Mouse (Mus musculus) skeletal muscle tissue, adult 2 months (tissue): ENCODE measurements around the gene Nol10.
A peak's percentile ranks its signal among the peaks of the same experiment; 100 is the strongest.

Experiments used
- DNase-seq: peaks from one replicate; pipeline ENCODE4 v3.0.0-alpha.2; 2012; ENCODE audit warnings: low read depth, low spot score

Nol10 gene

DNA sequence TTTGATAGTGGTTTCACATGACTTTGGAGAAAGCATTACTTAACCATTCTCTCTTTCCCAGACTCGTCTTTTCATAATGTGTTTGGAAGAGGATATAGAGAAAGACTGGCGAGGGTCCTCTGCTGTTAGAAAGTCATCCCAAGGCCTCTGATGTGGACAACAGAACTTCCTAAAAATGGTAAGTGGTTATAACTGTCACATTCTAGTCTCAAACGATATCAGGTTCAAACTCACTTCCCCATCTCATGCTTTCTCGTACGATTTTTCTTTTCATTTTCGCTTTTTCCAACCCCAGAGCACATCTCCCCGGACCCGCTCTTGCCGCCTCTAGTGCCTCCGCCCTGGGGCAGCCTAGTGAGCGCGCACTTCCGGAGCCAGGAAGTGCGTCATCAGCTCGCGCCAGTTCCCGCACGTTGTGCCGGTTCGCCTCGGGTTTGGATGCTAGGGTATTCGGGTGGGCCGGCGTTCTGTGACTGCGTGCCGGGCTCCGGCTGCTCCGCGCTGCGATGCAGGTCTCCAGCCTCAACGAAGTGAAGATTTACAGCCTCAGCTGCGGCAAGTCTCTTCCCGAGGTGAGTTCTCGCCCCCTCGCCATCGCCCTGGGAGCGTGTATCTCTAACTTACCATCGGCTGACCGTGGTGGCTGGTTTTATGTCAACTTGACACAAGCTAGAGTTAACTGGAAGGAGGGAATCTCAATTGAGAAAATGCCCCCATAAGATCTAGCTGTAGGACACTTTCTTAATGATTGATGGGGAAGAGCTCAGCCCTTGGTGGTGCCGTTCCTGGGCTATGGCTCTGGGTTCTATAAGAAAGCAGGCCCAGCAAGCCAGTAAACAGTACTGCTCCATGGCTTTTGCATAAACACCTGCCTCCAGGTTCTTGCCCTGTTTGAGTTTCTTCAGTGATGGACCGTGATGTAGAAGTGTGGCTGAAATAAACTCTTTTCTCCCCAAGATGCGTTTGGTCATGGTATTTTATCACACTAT lies at the start of gene Nol10:
Gene Nol10, plus strand, starts transcription at position 411 of the 989 bp plus-strand sequence.
- peak; percentile 88 for DNase-seq

DNA sequence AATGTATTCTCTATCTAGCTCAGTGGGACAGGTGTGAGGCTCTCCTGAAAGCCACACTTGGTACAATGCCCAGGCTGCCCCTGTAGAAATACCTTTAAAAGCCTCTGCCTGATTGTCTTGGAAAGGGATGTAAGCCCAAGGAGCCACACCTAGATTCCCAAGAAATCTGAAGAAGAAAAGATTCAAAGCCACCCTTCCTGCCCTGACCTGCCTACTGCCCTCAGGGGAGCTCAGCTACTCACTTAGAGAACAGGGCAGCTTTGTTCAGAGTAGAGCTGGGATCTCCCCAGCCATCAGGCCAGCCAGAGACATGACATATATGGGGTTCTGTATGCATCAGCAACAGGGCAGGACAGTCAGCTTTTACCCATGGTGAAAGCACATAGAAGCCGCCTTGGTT lies 48.4 kb upstream of the Nol10 start:
- no peak for DNase-seq

DNA sequence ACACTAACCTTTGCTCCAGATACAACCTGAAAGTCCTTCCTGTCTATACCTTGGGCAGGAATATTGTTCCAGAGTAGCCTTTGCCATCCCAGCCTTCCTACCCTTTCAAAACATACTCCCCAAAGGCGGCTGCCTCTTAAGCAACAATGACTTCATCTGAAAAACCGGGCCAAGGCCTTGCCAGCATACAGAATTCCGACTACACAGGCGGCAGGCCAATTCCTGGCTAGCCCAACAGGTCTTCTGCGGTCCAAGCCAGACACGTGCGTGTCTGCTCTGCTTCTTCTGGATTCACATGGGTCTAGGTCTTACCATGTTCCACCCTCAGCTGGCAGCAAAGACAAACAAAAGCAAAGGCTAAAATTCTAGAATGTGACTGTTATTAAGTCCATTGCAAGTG lies 42.8 kb upstream of the Nol10 start:
- peak; percentile 16 for DNase-seq

DNA sequence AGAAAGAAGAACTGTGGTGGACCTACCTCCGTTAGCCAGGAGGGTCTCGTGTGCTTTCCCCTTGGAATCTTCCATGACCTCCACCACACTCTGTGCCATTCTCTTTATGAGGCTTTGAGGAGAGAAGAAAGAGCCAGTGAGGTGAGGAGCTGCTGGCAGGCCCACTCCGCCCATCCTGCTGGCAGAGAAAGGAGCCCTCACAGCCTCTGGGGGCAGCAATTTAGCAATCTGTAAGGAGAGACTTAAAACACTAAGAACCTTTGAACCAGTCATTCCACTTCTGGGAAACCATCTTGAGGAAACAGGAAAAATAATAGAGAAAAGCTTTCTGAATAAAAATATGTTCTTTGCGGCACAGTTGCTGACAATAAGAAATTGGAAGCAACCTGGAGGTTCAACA lies 40.0 kb upstream of the Nol10 start:
- no peak for DNase-seq

DNA sequence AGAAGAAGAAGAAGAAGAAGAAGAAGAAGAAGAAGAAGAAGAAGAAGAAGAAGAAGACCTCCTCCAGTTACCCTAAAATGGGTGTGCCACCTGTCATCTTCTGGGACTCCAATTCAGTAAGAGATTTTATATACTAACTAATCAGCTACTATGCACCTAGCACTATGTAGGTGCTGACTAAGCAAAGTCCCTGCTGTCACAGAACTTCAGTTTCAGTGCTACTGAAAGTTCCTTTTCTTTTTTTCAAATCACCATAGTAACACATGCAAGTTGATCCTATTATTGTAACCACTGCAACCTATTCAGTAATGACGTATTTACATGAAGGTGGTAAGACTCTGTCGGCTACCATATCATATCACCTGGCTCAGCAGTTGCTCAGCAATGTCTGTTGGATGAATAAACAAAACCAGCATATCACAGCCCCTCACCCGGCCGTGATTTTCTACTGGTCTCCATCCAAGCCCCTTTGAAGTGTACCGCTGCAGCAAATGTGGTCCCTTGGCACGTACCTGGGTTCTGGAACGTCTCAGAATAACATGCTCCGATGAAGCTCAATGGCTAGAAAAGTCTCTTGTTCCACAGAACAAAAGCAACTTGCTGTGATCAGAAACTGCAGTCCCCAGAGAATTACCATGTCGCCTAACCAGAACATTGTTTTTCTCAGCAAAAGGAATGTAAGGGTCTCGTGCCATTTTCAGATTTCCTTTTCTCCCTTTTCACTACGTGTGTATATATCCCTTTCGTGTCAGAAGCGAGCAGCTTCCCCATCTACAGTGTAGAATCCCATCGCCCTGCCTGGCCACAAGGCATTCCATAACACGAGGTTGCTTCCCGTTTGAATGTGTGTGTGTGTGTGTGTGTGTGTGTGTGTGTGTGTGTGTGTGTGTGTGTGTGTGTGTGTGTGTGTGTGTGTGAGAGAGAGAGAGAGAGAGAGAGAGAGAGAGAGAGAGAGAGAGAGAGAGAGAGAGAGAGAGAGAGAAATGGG lies 37.1 kb upstream of the Nol10 start:
- DNase-seq = no peak

DNA sequence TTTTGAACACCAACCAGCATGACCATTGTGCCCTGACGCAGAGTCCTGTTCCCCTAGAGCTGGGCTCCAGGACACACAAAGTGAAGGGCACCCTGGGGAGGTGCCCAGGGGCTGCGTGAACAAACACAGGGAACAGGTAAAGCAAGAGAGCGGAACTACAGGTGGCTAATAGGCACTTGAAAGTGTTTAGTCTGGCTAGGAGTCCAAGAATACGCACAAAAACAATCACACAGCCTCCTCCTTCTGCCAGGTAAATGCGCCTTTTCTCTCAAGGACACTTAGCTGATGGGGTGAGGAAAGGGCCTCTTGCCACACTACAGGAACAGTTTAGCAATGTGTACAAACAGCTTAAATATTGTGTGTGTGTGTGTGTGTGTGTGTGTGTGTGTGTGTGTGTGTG lies 32.2 kb upstream of the Nol10 start:
- no peak for DNase-seq

DNA sequence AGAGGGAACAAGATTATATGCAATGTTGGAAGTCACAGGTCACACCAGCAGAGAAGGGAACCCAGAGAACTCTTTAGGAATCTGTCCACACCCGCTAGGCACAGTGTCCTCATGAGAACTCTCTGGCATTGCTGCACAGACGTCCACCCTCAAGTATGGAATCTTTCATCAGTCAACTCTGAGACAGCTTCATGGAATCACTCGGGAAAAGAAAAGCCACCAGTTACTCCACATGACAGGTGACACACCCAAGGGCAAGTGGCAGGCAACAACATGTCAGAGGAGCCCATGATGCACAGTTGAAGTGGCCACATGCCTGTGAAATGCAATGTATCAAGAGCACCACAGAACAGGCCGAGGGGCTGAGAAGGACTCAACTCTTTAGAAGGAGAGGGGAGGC lies 30.3 kb upstream of the Nol10 start:
- no peak for DNase-seq

DNA sequence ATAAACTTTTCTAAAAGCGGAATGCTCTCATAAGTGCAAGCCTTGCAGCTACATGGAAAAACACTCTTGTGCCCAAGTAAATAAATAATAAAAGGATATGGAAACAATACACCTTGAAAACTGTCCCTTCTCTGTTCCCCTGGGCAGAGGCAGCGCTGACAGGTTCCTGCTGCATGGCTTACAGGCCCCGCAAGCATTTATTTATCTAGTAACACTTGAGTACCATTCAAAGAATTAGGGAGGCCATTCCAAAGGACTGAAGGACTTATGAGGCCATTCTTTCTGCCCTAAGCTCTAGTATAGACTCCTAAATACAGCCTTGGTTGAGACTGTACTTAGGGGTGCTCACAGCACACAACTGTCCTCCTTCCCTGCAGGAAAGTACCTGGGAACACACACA lies 29.8 kb upstream of the Nol10 start:
- no peak for DNase-seq

DNA sequence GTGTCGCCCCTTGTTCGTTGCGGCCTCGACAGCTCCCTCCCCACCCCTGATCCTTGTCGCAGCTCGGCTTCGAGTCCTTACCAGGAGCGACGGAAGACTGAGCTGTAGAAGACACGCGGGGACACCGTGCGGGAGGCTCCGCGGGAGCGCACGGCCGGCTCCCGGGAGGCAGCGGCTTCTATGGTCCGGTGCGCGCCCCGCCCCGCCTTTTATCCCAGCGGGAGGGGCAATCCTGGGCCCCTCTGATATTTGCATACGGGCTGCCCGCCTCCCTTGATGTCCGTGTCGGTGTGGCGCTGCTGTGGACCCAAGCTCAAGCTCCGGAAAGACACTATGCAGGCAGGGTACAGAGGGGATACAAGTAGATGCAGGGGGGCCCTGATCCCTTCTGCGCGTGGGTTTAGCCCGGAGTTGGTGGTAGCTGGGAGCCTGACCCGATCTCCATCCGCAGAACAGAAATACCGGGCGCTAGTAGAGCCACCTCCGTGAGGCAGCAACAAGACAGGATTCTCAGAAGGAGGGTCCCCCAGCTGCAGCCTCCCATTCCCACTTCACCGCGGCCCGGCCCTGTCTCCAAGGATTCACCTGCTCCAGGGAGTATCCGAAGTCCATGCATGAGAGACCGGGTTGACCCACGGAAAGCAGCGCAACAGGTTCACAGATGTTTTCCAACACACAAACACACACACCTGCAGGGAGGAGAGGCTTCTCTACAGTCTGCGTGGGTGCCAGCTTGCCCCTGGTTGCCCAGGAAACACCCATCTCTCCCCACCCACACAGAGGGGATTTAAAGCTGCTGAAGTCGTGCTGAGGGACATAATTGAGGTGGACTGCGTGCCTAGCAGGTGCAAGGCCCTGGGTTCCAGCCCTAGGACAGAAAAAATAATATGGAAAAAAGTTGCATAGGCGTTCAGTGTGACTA lies 23.4 kb upstream of the Nol10 start:
- no peak for DNase-seq

DNA sequence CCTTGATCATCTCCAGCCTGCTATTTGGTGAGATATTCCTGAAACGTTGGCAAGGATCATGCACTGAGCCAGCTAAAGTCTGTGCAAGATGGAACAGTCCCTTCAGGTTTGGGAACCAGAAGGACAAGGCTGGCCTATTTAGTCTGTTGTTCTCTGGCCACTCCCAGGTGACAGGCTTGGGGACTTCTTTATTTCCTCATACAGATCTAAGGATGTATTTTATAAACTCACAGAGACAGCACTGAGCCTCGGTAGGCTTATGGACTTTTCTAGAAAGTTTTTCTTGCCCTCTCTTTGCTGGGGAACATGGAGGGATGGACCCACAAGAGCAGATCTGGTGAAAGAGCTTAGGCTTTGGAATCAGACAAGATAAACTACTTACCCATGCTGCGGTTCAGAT lies 19.0 kb upstream of the Nol10 start, which contains the start of gene Atp6v1c2:
Gene Atp6v1c2, minus strand, starts transcription at position 101 of the 400 bp plus-strand sequence.
- DNase-seq = no peak

DNA sequence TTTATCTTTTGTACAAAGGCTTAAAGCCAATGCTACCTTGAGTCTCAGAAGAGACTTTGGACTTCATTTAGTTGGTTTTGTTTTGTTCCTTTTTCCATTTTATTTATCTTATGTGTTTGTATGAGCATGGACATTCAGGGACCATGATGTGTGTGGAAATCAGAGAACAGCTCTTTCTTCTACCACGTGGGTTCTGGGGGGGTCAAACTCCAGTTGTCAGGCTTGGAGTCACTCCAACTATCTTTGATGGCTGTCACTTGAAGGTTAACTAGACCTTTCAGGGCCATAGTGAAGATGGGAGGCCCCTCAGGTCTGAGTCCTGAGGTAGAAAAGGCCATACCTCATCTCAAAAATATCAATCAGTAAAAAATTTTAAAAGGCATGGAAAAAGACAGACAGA lies 14.8 kb upstream of the Nol10 start:
- no peak for DNase-seq

DNA sequence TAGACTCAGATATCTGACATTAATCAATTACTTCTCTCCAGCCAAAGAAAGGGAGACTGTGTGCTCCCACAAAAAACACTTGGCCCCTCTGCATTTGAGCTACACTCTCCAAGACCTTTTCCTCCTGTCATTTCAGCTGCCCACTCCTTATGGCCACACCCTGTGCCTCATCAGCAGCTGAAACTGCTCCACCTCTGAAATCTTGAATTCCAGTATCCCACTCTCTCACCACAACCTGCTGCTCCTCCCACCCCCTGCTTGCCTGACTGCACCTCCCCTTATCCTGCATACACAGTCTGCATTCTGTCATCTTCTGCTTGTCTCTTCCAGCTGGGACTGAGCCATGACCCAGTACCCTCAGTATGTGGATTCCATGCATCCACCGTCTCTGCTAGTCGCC lies 9.9 kb upstream of the Nol10 start:
- no peak for DNase-seq

DNA sequence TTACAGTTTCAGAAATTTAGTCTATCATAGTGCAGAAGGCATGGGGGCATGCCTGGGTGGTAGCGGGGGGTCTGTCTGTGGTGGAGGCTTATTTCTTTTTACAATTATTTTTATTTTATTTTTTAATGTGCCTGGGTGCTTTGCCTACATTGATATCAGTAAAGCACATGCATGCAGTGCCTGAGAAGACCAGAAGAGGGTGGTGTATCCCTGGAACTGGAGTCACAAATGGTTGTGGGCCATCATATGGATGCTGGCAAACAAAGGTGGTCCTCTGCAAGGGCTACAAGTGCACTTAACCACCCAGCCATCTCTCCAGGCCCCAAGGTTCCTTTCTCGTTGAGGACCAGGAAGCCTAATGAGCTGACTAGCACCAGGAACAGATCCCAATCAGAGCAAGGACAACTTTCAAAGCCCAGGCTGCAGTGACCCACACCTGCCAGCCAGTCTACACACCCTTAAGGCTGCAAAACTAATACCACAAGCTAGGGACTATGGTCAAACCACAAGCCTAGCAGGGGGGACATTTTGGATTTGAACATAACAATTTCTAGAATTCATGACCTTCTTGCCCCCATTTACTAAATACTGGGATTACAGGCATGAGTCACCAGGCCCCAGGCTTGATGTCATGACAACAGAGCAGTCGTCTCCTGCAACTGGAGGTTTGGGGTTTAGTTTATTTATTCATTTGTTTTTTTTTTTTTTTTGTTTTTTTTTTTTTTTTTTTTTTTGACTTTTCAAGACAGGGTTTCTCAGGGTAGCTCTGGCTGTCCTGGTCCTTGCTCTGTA lies 8.9 kb upstream of the Nol10 start:
- DNase-seq = no peak

DNA sequence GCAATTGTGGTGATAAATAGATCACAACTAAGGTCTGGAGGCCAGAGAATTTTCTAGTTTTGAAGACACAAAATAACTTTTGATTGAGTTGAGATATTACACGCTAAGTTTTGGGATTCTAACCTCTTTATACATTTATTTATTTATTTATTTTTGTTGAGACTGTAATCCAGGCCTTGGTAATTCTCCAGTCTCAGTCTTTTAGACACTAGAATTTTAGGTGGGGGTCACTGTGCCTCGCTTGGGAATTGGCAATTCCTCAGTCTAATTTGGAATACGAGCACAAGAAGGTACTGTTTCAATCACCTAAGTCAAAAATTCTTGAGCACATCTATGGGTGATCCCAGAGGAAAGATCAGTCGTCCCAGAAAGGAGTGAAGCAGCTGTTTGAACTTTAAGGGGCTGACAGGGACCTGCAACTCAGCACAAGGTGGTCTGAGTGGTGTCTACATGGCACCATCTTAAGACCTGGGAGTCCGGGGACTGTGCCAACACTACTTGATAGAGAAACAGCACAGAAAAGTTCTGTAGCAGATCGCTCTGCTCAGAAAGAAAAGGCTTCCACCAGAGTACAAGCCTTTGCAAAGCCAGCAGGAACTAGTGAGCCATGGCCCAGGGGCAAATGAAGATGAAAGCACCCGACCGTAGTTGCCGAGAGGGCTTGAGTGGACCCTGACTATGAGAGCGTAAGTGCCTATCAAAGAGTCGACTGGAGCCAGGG lies 771 bp upstream of the Nol10 start:
- no peak for DNase-seq

DNA sequence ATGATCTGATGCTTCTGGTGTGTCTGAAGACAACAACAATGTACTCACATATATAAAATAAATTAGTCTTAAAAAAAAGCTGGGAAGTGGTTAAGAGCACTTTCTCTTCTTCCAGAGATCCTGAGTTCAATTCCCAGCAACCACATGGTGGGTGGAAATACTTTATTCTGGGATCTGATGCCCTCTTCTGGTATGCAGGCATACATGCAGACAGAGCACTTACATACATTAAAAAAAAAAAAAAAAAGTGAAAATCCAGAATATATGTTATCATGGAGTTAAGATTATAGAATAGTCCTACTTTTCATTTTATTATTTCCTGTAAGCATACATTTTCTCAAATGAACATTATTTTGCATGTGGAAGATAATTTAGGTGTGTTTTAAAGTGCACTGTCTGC lies 1.8 kb downstream of the Nol10 start:
- DNase-seq = no peak

DNA sequence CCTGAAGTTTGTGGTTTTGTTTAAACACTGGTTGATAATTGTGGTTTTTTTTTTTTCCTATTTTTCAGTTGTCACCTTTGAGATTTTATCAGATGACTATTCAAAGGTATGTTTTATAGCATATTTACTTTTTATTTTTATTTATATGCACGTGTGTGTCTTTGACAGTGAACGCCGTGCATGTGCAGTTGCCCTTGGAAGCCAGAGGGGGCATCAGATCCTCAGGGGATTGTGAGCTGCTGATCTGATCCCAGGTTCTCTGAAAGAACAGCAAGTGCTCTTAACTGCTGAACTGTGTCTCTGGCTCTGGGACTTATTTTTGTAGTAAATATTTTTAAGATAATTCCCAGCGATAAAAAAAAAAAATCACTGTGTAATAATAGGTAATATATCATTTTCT lies 8.6 kb downstream of the Nol10 start:
- DNase-seq = no peak

DNA sequence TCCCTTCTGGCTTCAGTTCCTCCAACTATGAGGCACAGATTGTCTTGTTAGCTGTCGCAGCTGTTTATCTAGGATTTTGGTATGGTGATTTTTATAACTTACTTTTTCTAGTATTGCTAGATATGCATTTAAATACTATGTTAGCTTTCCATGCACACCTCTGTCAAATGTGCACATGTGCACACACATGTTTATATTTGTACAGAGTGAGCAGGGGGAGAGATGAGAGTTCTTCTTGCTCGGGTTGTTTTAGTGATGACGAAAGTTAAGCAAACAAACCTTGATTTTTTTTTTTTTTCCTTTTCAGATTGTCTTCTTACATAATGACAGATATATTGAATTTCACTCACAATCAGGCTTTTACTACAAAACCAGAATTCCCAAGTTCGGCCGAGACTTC lies 9.5 kb downstream of the Nol10 start:
- DNase-seq = no peak

DNA sequence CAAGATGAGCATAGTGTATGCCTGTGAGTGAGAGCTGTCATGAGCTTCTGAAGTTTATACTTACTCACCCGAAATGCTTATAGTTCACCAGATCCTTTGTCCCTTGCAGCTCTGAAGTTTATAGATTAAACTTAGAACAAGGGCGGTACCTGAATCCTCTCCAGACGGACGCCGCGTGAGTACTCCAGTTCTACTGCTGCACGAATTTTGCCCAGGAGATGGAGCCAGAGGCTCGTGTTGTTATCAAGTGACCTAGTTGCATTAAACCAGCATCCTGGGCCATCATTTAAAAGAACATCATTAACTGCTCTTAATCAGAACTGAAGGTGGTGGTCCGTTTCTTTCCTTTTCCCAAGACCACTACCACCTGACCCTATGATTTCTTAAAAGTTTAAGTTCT lies 10.7 kb downstream of the Nol10 start:
- DNase-seq = no peak

DNA sequence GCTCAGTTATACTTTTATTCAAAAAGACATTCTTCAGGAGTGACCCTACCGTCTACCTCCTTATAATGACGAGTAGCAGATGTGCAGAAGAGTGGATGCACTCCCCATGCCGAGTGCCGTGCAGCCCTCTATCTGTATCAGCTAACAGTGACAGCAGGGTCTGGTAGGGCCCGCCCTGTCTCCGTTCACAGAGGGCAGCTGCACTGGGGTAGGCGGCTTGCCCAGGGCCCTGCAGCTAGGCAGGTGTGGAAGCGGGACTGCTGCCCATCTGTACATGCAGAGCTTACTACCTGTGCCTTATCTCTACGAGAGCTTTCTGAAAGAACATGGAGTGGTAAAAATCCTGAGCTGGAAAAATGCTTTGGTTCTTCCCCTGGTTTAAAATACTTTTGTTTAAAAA lies 11.8 kb downstream of the Nol10 start:
- DNase-seq = no peak

DNA sequence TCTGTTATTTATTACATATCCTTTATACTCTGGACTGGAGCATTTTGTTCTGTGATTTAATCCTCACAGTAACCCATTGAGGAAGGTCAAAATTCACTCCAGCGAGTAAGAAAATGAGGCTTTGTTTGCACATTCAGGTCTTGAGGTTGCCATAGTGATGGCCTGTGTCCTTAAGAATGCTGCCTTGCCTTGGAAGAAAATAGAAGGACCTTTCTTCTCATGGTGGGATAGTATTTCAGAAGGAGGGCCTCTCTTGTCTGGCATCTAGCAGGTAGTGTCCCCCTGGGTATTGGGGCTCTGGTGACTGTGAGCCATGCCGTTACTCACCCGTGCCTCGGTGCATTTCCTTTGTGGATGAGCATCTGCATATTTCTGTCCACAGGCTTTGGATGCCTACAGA lies 12.4 kb downstream of the Nol10 start:
- no peak for DNase-seq
